Mouse (Mus musculus): Measurements from ENCODE around the gene Arhgap22.

Gene Arhgap22

GRCm38 (mm10) chr14:33214767-33215128, 922 bp downstream of the Arhgap22 start:
- DNase-seq (ENCODE audit: low read depth): no peak

GRCm38 (mm10) chr14:33215163-33215562, 1.3 kb downstream of the Arhgap22 start:
- DNase-seq (ENCODE audit: low read depth): no peak

- no peak for DNase-seq (ENCODE audit: low read depth)
These were observed 2.8 kb downstream of the Arhgap22 start for GRCm38 (mm10) chr14:33216343-33217208.

GRCm38 (mm10) chr14:33225235-33225634, 11.4 kb downstream of the Arhgap22 start:
- DNase-seq (ENCODE audit: low read depth): no peak

GRCm38 (mm10) chr14:33230672-33231071, 16.8 kb downstream of the Arhgap22 start:
- peak; percentile 68 for DNase-seq (ENCODE audit: low read depth)

GRCm38 (mm10) chr14:33231311-33231710, 17.5 kb downstream of the Arhgap22 start:
- DNase-seq (ENCODE audit: low read depth): no peak

- DNase-seq (ENCODE audit: low read depth): no peak
These were observed 18.2 kb downstream of the Arhgap22 start for GRCm38 (mm10) chr14:33232048-33232447.

- no peak for DNase-seq (ENCODE audit: low read depth)
These were observed 21.8 kb downstream of the Arhgap22 start for GRCm38 (mm10) chr14:33235661-33236060.

GRCm38 (mm10) chr14:33240400-33240799, 26.6 kb downstream of the Arhgap22 start:
- DNase-seq (ENCODE audit: low read depth): no peak

- DNase-seq (ENCODE audit: low read depth): no peak
These were observed 29.4 kb downstream of the Arhgap22 start for GRCm38 (mm10) chr14:33243261-33243660.

- DNase-seq (ENCODE audit: low read depth): no peak
These were observed 30.7 kb downstream of the Arhgap22 start for GRCm38 (mm10) chr14:33244519-33244918.

- no peak for DNase-seq (ENCODE audit: low read depth)
These were observed 31.1 kb downstream of the Arhgap22 start for GRCm38 (mm10) chr14:33244946-33245345.

- peak; percentile 65 for DNase-seq (ENCODE audit: low read depth)
These were observed 32.6 kb downstream of the Arhgap22 start for GRCm38 (mm10) chr14:33246476-33246875.

GRCm38 (mm10) chr14:33247623-33248022, 33.8 kb downstream of the Arhgap22 start:
- peak; percentile 88 for DNase-seq (ENCODE audit: low read depth)

- DNase-seq (ENCODE audit: low read depth): no peak
These were observed 34.9 kb downstream of the Arhgap22 start for GRCm38 (mm10) chr14:33248741-33249140.

- DNase-seq (ENCODE audit: low read depth): peak; percentile 89
These were observed 36.6 kb downstream of the Arhgap22 start for GRCm38 (mm10) chr14:33250215-33250939.

GRCm38 (mm10) chr14:33250956-33251745, 37.3 kb downstream of the Arhgap22 start:
- DNase-seq (ENCODE audit: low read depth): peak; percentile 57

GRCm38 (mm10) chr14:33258256-33258655, 44.4 kb downstream of the Arhgap22 start:
- DNase-seq (ENCODE audit: low read depth): peak; percentile 58

- DNase-seq (ENCODE audit: low read depth): no peak
These were observed 46.3 kb downstream of the Arhgap22 start for GRCm38 (mm10) chr14:33260131-33260530.

GRCm38 (mm10) chr14:33264795-33265194, 51.0 kb downstream of the Arhgap22 start:
- DNase-seq (ENCODE audit: low read depth): no peak

- no peak for DNase-seq (ENCODE audit: low read depth)
These were observed 62.4 kb downstream of the Arhgap22 start for GRCm38 (mm10) chr14:33276240-33276639.

GRCm38 (mm10) chr14:33278374-33278773, 64.5 kb downstream of the Arhgap22 start:
- DNase-seq (ENCODE audit: low read depth): no peak
